Mouse (Mus musculus): ENCODE data around the gene Zfp771. TPM values are rescaled to one million over a fixed set of nuclear protein-coding genes. Genes with fewer than 3 reads are reported as not detected.

The Zfp771 gene
- total RNA-seq (2023), result 11.6 to 23.5 TPM (median 13.5 TPM) in 4 replicates

GRCm38 (mm10) chr7:127243870-127244657 is at the start of gene Zfp771:
Gene Zfp771 (plus strand): TSS chr7:127244274.

GRCm38 (mm10) chr7:127195544-127196295 is 48.4 kb upstream of the Zfp771 start, which contains the start of gene Cd2bp2:
Gene Cd2bp2 (minus strand): TSS chr7:127196050.

GRCm38 (mm10) chr7:127208295-127208552 is 35.9 kb upstream of the Zfp771 start, which contains the start of gene Tbc1d10b:
Gene Tbc1d10b (minus strand): TSS chr7:127208468.

GRCm38 (mm10) chr7:127208553-127209438 is 35.3 kb upstream of the Zfp771 start, which contains the start of gene Mylpf:
Gene Mylpf (plus strand): TSS chr7:127208890.

GRCm38 (mm10) chr7:127232622-127233367 is 11.3 kb upstream of the Zfp771 start, which contains the start of the genes Zfp553 and Sept1:
Gene Zfp553 (plus strand): TSS chr7:127233061.
Gene Sept1 (minus strand): TSS chr7:127233130.

GRCm38 (mm10) chr7:127260309-127261111 is 16.4 kb downstream of the Zfp771 start, which contains the start of gene Dctpp1:
Gene Dctpp1 (minus strand): TSS chr7:127260709.

GRCm38 (mm10) chr7:127273925-127274789 is 30.1 kb downstream of the Zfp771 start, which contains the start of gene Sephs2:
Gene Sephs2 (minus strand): TSS chr7:127274055.

GRCm38 (mm10) chr7:127296098-127296497 is 52.0 kb downstream of the Zfp771 start, which contains the start of gene Itgal:
Gene Itgal (plus strand): TSS chr7:127296260.

Other genes starting within 250 kb of the Zfp771 start
- 40.5 to 49.3 TPM (median 44.5 TPM) in 4 replicates for gene Mvp, start 229.7 kb upstream of the Zfp771 start, total RNA-seq (2023)
- gene Pagr1b, start 227.8 kb upstream of the Zfp771 start, total RNA-seq (2023), result 3.2 to 10.6 TPM (median 8.7 TPM) in 3 of 4 replicates, not detected in the other
- 10.5 to 44.7 TPM (median 14.2 TPM) in 4 replicates for gene Pagr1a, start 226.9 kb upstream of the Zfp771 start, total RNA-seq (2023)
- gene Gm42742, start 223.2 kb upstream of the Zfp771 start, total RNA-seq (2023), result 7.4 to 42.0 TPM (median 30.9 TPM) in 4 replicates
- gene Prrt2, start 223.1 kb upstream of the Zfp771 start, total RNA-seq (2023), result 1.4 to 2.1 TPM (median 1.8 TPM) in 3 of 4 replicates, not detected in the other
- 210 to 225 TPM (median 222 TPM) in 4 replicates for gene Maz, start 217.2 kb upstream of the Zfp771 start, total RNA-seq (2023)
- gene Kif22, start 201.8 kb upstream of the Zfp771 start, total RNA-seq (2023), result 1.3 to 3.1 TPM (median 2.1 TPM) in 4 replicates
- gene Zg16, start 156.9 kb upstream of the Zfp771 start, total RNA-seq (2023), result 0.98 to 4.6 TPM (median 1.9 TPM) in 3 of 4 replicates, not detected in the other
- 51.6 to 60.7 TPM (median 59.8 TPM) in 4 replicates for gene AI467606, start 152.9 kb upstream of the Zfp771 start, total RNA-seq (2023)
- gene Qprt, start 122.0 kb upstream of the Zfp771 start, total RNA-seq (2023), result 0.37 TPM in 1 of 4 replicates, not detected in the others
- gene Spn, start 106.5 kb upstream of the Zfp771 start, total RNA-seq (2023), result 5.3 to 6.6 TPM (median 5.9 TPM) in 4 replicates
- gene Cd2bp2, start 48.2 kb upstream of the Zfp771 start, total RNA-seq (2023), result 69.5 to 80.2 TPM (median 75.6 TPM) in 4 replicates
- 49.9 to 72.7 TPM (median 65.7 TPM) in 4 replicates for gene Tbc1d10b, start 35.8 kb upstream of the Zfp771 start, total RNA-seq (2023)
- gene Mylpf, start 35.4 kb upstream of the Zfp771 start, total RNA-seq (2023), result 4.1 to 8.2 TPM (median 5.3 TPM) in 4 replicates
- gene Zfp553, start 11.2 kb upstream of the Zfp771 start, total RNA-seq (2023), result 8.8 to 11.3 TPM (median 10.0 TPM) in 4 replicates
- 398 to 439 TPM (median 400 TPM) in 4 replicates for gene Sept1, start 11.1 kb upstream of the Zfp771 start, total RNA-seq (2023)
- 14.3 to 19.5 TPM (median 15.7 TPM) in 4 replicates for gene Dctpp1, start 16.4 kb downstream of the Zfp771 start, total RNA-seq (2023)
- gene Sephs2, start 29.8 kb downstream of the Zfp771 start, total RNA-seq (2023), result 24.1 to 28.3 TPM (median 25.3 TPM) in 4 replicates
- gene Itgal, start 52.0 kb downstream of the Zfp771 start, total RNA-seq (2023), result 114 to 124 TPM (median 119 TPM) in 4 replicates
- gene Zfp768, start 101.3 kb downstream of the Zfp771 start, total RNA-seq (2023), result 2.3 to 4.1 TPM (median 3.3 TPM) in 4 replicates
- 11.6 to 15.7 TPM (median 12.1 TPM) in 4 replicates for gene Zfp747, start 131.8 kb downstream of the Zfp771 start, total RNA-seq (2023)
- gene 9130019O22Rik, start 142.9 kb downstream of the Zfp771 start, total RNA-seq (2023), result 2.9 to 4.1 TPM (median 3.2 TPM) in 4 replicates
- gene E430018J23Rik, start 149.4 kb downstream of the Zfp771 start, total RNA-seq (2023), result 4.6 to 7.8 TPM (median 6.1 TPM) in 4 replicates
- gene Zfp764, start 162.5 kb downstream of the Zfp771 start, total RNA-seq (2023), result 7.5 to 9.6 TPM (median 9.1 TPM) in 4 replicates
- 12.3 to 17.4 TPM (median 14.9 TPM) in 4 replicates for gene Zfp688, start 177.8 kb downstream of the Zfp771 start, total RNA-seq (2023)
- gene Zfp689, start 204.9 kb downstream of the Zfp771 start, total RNA-seq (2023), result 4.0 to 6.0 TPM (median 4.9 TPM) in 4 replicates
- 136 to 150 TPM (median 139 TPM) in 4 replicates for gene Prr14, start 215.3 kb downstream of the Zfp771 start, total RNA-seq (2023)
- 294 to 330 TPM (median 310 TPM) in 4 replicates for gene Fbrs, start 234.9 kb downstream of the Zfp771 start, total RNA-seq (2023)